Mouse (Mus musculus) testis, adult 2 months (tissue): ENCODE data around the gene Sumf1.

ENCODE experiments used
- CTCF ChIP-seq: fragments of 200-500 bp; IDR thresholded peaks from 2 replicates; pipeline ENCODE4 v1.5.1; 2012; ENCODE audit warnings: low read depth, mild to moderate bottlenecking, inconsistent platforms, low read length, moderate library complexity; ENCODE audit not compliant: control insufficient read depth, insufficient read depth, insufficient replicate concordance
- POLR2A ChIP-seq: fragments of 200-500 bp; IDR thresholded peaks from 2 replicates; pipeline ENCODE4 v1.6.1; 2012; ENCODE audit warnings: low read depth, mild to moderate bottlenecking, inconsistent platforms, low read length, moderate library complexity; ENCODE audit not compliant: control insufficient read depth

DNA sequence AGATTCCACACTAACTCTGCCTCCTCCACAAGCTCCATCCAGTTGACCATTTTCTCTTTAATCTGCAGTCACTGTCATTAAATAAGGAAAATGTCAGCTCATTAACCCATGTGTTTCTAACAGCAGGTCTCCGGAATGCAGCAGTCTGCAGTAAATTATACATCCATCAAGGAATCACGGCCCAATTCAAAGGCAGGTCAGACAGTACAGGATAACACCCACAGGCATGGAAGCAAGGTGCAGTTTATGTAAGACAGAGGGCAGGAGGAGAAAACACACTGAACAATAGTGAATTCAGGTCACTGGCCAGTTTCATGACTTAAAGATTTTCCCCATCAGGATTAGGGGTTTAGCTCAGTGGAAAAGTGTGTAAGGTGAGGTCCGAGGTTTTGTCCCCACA lies 40.1 kb downstream of the Sumf1 start:
- TF ChIP-seq CTCF (no peak), POLR2A (no peak)
